Mouse (Mus musculus) liver, adult 2 months (tissue): ENCODE results near the gene Gm49673. TPM values are rescaled to one million over a fixed set of nuclear protein-coding genes. Genes with fewer than 3 reads are reported as not detected.
"Not testable (repeated sequence)": the region's sequence is repeated elsewhere in the genome, so short reads cannot be mapped to it uniquely, and the experiment has no call there.

ENCODE experiments used
- DNase-seq: peaks from one replicate; pipeline ENCODE4 v3.0.0-alpha.2; 2011; ENCODE audit warnings: low read depth, low spot score; ENCODE audit errors: extremely low read depth
- H3K27ac ChIP-seq: fragments of 200-500 bp; replicated peaks from 2 replicates; pipeline ENCODE4 v1.5.1; 2012; ENCODE audit warnings: low read depth, mild to moderate bottlenecking, control low read depth, inconsistent platforms, low read length; ENCODE audit not compliant: insufficient read depth
- H3K27me3 ChIP-seq: fragments of 200-500 bp; 2 replicates; pipeline ENCODE4 v1.6.1; 2012; ENCODE audit warnings: mild to moderate bottlenecking, moderate library complexity, low read length, inconsistent platforms; ENCODE audit not compliant: control insufficient read depth, insufficient read depth
- H3K36me3 ChIP-seq: fragments of 200-500 bp; 2 replicates; pipeline ENCODE4 v1.6.1; 2012; ENCODE audit warnings: low read length, inconsistent platforms; ENCODE audit not compliant: control insufficient read depth, insufficient read depth
- H3K4me1 ChIP-seq: fragments of 200-500 bp; 2 replicates; pipeline ENCODE4 v1.6.1; 2011; ENCODE audit warnings: low read length; ENCODE audit not compliant: control insufficient read depth, insufficient read depth
- H3K4me3 ChIP-seq: fragments of 200-500 bp; 2 replicates; pipeline ENCODE4 v1.5.1; 2011; ENCODE audit warnings: low read depth, mild to moderate bottlenecking, control low read depth, low read length, moderate library complexity; ENCODE audit not compliant: insufficient read depth
- H3K79me2 ChIP-seq: fragments of 200-500 bp; 2 replicates; pipeline ENCODE4 v1.6.1; 2012; ENCODE audit warnings: inconsistent platforms, mild to moderate bottlenecking, low read length, moderate library complexity; ENCODE audit not compliant: control insufficient read depth, insufficient read depth
- H3K9ac ChIP-seq: fragments of 200-500 bp; 2 replicates; pipeline ENCODE4 v1.6.1; 2012; ENCODE audit warnings: low read depth, mild to moderate bottlenecking, control low read depth, inconsistent platforms, low read length
- WGBS: fragments of 180-500 bp; shearing (Covaris S2); methylation state at CpG from one replicate; pipeline ENCODE4 v1.1.7; 2018; 5-methylcytosine and 5-hydroxymethylcytosine counted together
- polyA plus RNA-seq: library from polyadenylated mRNA; depleted of rRNA; stranded (reverse); fragments of >200 nt; gene quantifications from 2 replicates; pipeline ENCODE4 v1.2.3, GENCODE M21; 2012
- total RNA-seq: library from RNA; depleted of rRNA; stranded (reverse); fragments of >200 nt; gene quantifications from 2 replicates; pipeline ENCODE4 v1.2.3, GENCODE M21; 2014

Gm49673 gene
- total and polyA plus RNA-seq, 2 experiments: 0.17 TPM; not detected in 1

GRCm38 (mm10) chr17:8096199-8096598, 51.4 kb downstream of the Gm49673 start:
- peak; percentile 1 for DNase-seq
- not testable (repeated sequence) for H3K9ac ChIP-seq, H3K4me1 ChIP-seq, H3K36me3 ChIP-seq, H3K79me2 ChIP-seq, H3K27me3 ChIP-seq, H3K27ac ChIP-seq, H3K4me3 ChIP-seq
- 63% methylated on average over 5 of the region's 5 CpGs for WGBS

- DNase-seq, H3K4me1 ChIP-seq: not testable (repeated sequence)
- WGBS: 58% methylated on average over 3 of the region's 5 CpGs
Observed at GRCm38 (mm10) chr17:8095653-8096052, 51.9 kb downstream of the Gm49673 start.

GRCm38 (mm10) chr17:8092537-8093526, 54.8 kb downstream of the Gm49673 start:
- WGBS: 41% methylated on average over 4 of the region's 18 CpGs
- not testable (repeated sequence) for H3K9ac ChIP-seq, H3K36me3 ChIP-seq

More at GRCm38 (mm10) chr17:8095653-8096052, 51.9 kb downstream of the Gm49673 start:
- H3K27ac ChIP-seq, H3K27me3 ChIP-seq, H3K9ac ChIP-seq, H3K4me3 ChIP-seq, H3K36me3 ChIP-seq, H3K79me2 ChIP-seq: not testable (repeated sequence)

GRCm38 (mm10) chr17:8091320-8091719, 56.3 kb downstream of the Gm49673 start:
- not testable (repeated sequence) for DNase-seq, H3K4me1 ChIP-seq, H3K79me2 ChIP-seq, H3K4me3 ChIP-seq, H3K27ac ChIP-seq, H3K27me3 ChIP-seq, H3K36me3 ChIP-seq, H3K9ac ChIP-seq
- WGBS: 94% methylated on average over 14 of the region's 14 CpGs

More at GRCm38 (mm10) chr17:8092537-8093526, 54.8 kb downstream of the Gm49673 start:
- H3K79me2 ChIP-seq, DNase-seq, H3K4me1 ChIP-seq, H3K4me3 ChIP-seq, H3K27me3 ChIP-seq, H3K27ac ChIP-seq: not testable (repeated sequence)

GRCm38 (mm10) chr17:8069847-8070246, 77.7 kb downstream of the Gm49673 start:
- not testable (repeated sequence) for H3K27ac ChIP-seq, H3K4me3 ChIP-seq, H3K79me2 ChIP-seq, H3K4me1 ChIP-seq, H3K36me3 ChIP-seq, H3K9ac ChIP-seq, H3K27me3 ChIP-seq, DNase-seq
- 88% methylated on average over 2 of the region's 2 CpGs for WGBS

GRCm38 (mm10) chr17:8056637-8057138, 90.9 kb downstream of the Gm49673 start:
- not testable (repeated sequence) for H3K27me3 ChIP-seq, H3K79me2 ChIP-seq, H3K27ac ChIP-seq, DNase-seq, H3K4me1 ChIP-seq, H3K36me3 ChIP-seq, H3K9ac ChIP-seq, H3K4me3 ChIP-seq
- 58% methylated on average over 2 of the region's 3 CpGs for WGBS

GRCm38 (mm10) chr17:8055919-8056589, 91.5 kb downstream of the Gm49673 start:
- not testable (repeated sequence) for DNase-seq, H3K4me3 ChIP-seq, H3K4me1 ChIP-seq, H3K36me3 ChIP-seq, H3K27ac ChIP-seq, H3K9ac ChIP-seq, H3K79me2 ChIP-seq, H3K27me3 ChIP-seq
- 89% methylated on average over 5 of the region's 6 CpGs for WGBS
